Mouse (Mus musculus) common myeloid progenitor, adult 5-6 weeks (primary cell): ENCODE data around the gene Ppp1r13l. TPM values are rescaled to one million over a fixed set of nuclear protein-coding genes. Genes with fewer than 3 reads are reported as not detected.

Experiments
- ATAC-seq: replicated peaks from 2 replicates; pipeline ENCODE4 v1.8.0; 2016; ENCODE audit warnings: low read depth, mild to moderate bottlenecking, moderate TSS enrichment, inconsistent platforms; ENCODE audit not compliant: poor library complexity, severe bottlenecking
- total RNA-seq: library from RNA; stranded (forward); fragments of 200-1000, 187-1606 nt; gene quantifications from 2 replicates; pipeline ENCODE4 v1.2.3, GENCODE M21; 2017

Ppp1r13l gene
- total RNA-seq, 1 experiment from 2014 or later, result 0.96 TPM

GRCm38 (mm10) chr7:19332709-19333352, 26.7 kb upstream of the Ppp1r13l start:
- ATAC-seq, result peak; percentile 37

- peak; percentile 78 for ATAC-seq
Measured at GRCm38 (mm10) chr7:19335583-19335982, 24.0 kb upstream of the Ppp1r13l start.

- no peak; the same call in 1 of the 2 replicates for ATAC-seq
Measured at GRCm38 (mm10) chr7:19337122-19337521, 22.4 kb upstream of the Ppp1r13l start.

- ATAC-seq, result peak; percentile 20; the same call in 1 of the 2 replicates
Measured at GRCm38 (mm10) chr7:19338060-19338459, 21.5 kb upstream of the Ppp1r13l start.

- ATAC-seq, result no peak
Measured at GRCm38 (mm10) chr7:19338596-19338995, 21.0 kb upstream of the Ppp1r13l start.

- ATAC-seq, result no peak
Measured at GRCm38 (mm10) chr7:19341250-19341649, 18.3 kb upstream of the Ppp1r13l start.

GRCm38 (mm10) chr7:19341761-19342409, 17.7 kb upstream of the Ppp1r13l start:
- ATAC-seq, result no peak

- ATAC-seq, result peak; percentile 46; the same call in 1 of the 2 replicates
Measured at GRCm38 (mm10) chr7:19342481-19343027, 17.0 kb upstream of the Ppp1r13l start.

GRCm38 (mm10) chr7:19343210-19343808, 16.2 kb upstream of the Ppp1r13l start:
- ATAC-seq, result peak; percentile 47; the same call in 1 of the 2 replicates

GRCm38 (mm10) chr7:19344237-19344847, 15.2 kb upstream of the Ppp1r13l start, which contains the start of gene Ercc1:
Gene Ercc1, plus strand, starts transcription at chr7:19344778.
- no peak for ATAC-seq

- ATAC-seq, result peak; percentile 84
Measured at GRCm38 (mm10) chr7:19344938-19345471, 14.5 kb upstream of the Ppp1r13l start.

- no peak for ATAC-seq
Measured at GRCm38 (mm10) chr7:19349188-19349915, 10.2 kb upstream of the Ppp1r13l start.

GRCm38 (mm10) chr7:19350221-19350620, 9.3 kb upstream of the Ppp1r13l start:
- no peak for ATAC-seq

- no peak for ATAC-seq
Measured at GRCm38 (mm10) chr7:19354991-19355390, 4.6 kb upstream of the Ppp1r13l start.

- ATAC-seq, result no peak
Measured at GRCm38 (mm10) chr7:19356311-19356710, 3.2 kb upstream of the Ppp1r13l start.

GRCm38 (mm10) chr7:19357381-19358375, 1.9 kb upstream of the Ppp1r13l start:
- ATAC-seq, result no peak

- no peak for ATAC-seq
Measured at GRCm38 (mm10) chr7:19358634-19359033, 915 bp upstream of the Ppp1r13l start.

GRCm38 (mm10) chr7:19359892-19360641, 518 bp downstream of the Ppp1r13l start:
- peak; percentile 60 for ATAC-seq
